Mouse (Mus musculus): Measurements from ENCODE around the gene Ube2q1.

GRCm38 (mm10) chr3:89784991-89785753, 11.8 kb downstream of the Ube2q1 start:
- TF ChIP-seq CTCF (IDR thresholded peaks at IDR 0.05; ENCODE audit: borderline replicate concordance, extremely low read depth, insufficient read depth, insufficient read length) (peak; percentile 74), POLR2A (IDR thresholded peaks at IDR 0.05; ENCODE audit: borderline replicate concordance, extremely low read depth, insufficient read depth, insufficient read length, poor library complexity, severe bottlenecking) (no peak)
